Mouse (Mus musculus): ENCODE data around the gene Sh3pxd2a. TPM values are rescaled to one million over a fixed set of nuclear protein-coding genes. Genes with fewer than 3 reads are reported as not detected.

Sh3pxd2a gene
- polyA plus RNA-seq, 1 experiment from 2014 or later, result 1.8 TPM

DNA sequence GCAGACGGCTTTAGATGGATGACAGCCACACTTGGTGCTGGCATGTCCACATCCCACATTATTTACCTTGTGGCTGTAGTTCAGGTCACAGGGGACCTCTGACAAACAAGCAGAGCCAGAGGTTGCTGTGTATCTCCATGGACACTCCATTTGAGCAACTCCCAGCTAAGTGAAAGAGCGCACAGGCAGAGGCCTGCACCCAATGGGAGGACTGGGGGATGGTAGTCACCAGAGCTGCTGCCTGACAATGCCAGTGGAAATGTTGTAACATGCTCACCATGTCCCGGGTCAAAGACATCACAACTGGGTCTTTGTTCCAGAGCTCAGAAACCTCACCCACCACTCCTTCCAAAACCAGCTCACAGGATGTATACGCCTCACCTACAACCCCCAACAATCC, 153.0 kb downstream of the Sh3pxd2a start:
- DNase-seq (ENCODE audit: extremely low spot score, low spot score), result no peak
- peaks cover 50% of the 10 kb centered on the region for H3K36me3 ChIP-seq (replicated peaks)
- H3K9me3 ChIP-seq, result no peaks in the 10 kb centered on the region
- peaks cover 7% of the 10 kb centered on the region; the same call in 1 of the 2 replicates for H3K27me3 ChIP-seq (ENCODE audit: poor library complexity, severe bottlenecking)
- H3K4me3 ChIP-seq, result no peak overlapping the region
- no peak overlapping the region for H3K27ac ChIP-seq
- H3K4me1 ChIP-seq, result peaks cover 57% of the 10 kb centered on the region
- WGBS, result 87% methylated on average over 4 of the region's 4 CpGs

DNA sequence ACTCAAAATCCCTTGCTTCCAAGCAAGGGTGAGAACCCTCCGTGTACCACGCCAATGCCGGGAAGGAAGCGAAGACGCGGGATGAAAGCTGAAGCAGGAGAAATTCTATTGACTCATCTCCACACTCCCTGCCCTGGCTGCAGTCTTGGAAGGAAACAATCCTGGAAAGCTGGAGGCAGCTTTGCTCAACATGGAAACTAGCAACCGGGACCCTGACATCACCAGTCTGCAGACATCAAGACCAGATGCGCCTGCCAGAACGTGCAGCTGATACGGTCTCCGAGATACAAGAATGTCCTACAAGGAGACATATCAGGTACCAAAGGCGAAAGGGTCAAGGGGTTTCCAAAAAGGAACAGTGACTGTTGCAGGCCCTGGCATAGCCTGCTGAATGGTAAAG, 154.4 kb downstream of the Sh3pxd2a start:
- Histone ChIP-seq H3K27me3 (ENCODE audit: poor library complexity, severe bottlenecking) (peaks cover 6% of the 10 kb centered on the region; the same call in 1 of the 2 replicates), H3K9me3 (no peaks in the 10 kb centered on the region), H3K36me3 (replicated peaks) (peaks cover 61% of the 10 kb centered on the region), H3K4me3 (no peak overlapping the region), H3K4me1 (peaks cover 44% of the 10 kb centered on the region), H3K27ac (no peak overlapping the region)
- DNase-seq (ENCODE audit: extremely low spot score, low spot score), result no peak
- WGBS, result 95% methylated on average over 12 of the region's 12 CpGs

- WGBS, result 93% methylated on average over 8 of the region's 8 CpGs
- H3K4me1 ChIP-seq, result peaks cover 39% of the 10 kb centered on the region
Measured at GRCm38 (mm10) chr19:47306917-47307315, 157.3 kb downstream of the Sh3pxd2a start.

GRCm38 (mm10) chr19:47306128-47306916, 157.9 kb downstream of the Sh3pxd2a start:
- no peaks in the 10 kb centered on the region for H3K27me3 ChIP-seq (ENCODE audit: poor library complexity, severe bottlenecking)
- DNase-seq (ENCODE audit: extremely low spot score, low spot score), result no peak
- WGBS, result 94% methylated on average over 14 of the region's 14 CpGs
- peaks cover 39% of the 10 kb centered on the region for H3K4me1 ChIP-seq
- H3K27ac ChIP-seq, result no peak overlapping the region
- H3K9me3 ChIP-seq, result no peaks in the 10 kb centered on the region
- H3K4me3 ChIP-seq, result no peak overlapping the region
- H3K36me3 ChIP-seq (replicated peaks), result peaks cover 58% of the 10 kb centered on the region

More at GRCm38 (mm10) chr19:47306917-47307315, 157.3 kb downstream of the Sh3pxd2a start:
- H3K9me3 ChIP-seq, result no peaks in the 10 kb centered on the region
- H3K4me3 ChIP-seq, result no peak overlapping the region
- H3K27ac ChIP-seq, result no peak overlapping the region
- H3K27me3 ChIP-seq (ENCODE audit: poor library complexity, severe bottlenecking), result no peaks in the 10 kb centered on the region
- H3K36me3 ChIP-seq (replicated peaks), result peaks cover 63% of the 10 kb centered on the region
- no peak for DNase-seq (ENCODE audit: extremely low spot score, low spot score)

- Histone ChIP-seq H3K9me3 (no peaks in the 10 kb centered on the region), H3K27me3 (ENCODE audit: poor library complexity, severe bottlenecking) (no peaks in the 10 kb centered on the region), H3K4me1 (peaks cover 45% of the 10 kb centered on the region), H3K27ac (no peak overlapping the region), H3K36me3 (replicated peaks) (peaks cover 49% of the 10 kb centered on the region), H3K4me3 (no peak overlapping the region)
- 89% methylated on average over 10 of the region's 10 CpGs for WGBS
- no peak for DNase-seq (ENCODE audit: extremely low spot score, low spot score)
Measured at GRCm38 (mm10) chr19:47305401-47305800, 158.8 kb downstream of the Sh3pxd2a start.

DNA sequence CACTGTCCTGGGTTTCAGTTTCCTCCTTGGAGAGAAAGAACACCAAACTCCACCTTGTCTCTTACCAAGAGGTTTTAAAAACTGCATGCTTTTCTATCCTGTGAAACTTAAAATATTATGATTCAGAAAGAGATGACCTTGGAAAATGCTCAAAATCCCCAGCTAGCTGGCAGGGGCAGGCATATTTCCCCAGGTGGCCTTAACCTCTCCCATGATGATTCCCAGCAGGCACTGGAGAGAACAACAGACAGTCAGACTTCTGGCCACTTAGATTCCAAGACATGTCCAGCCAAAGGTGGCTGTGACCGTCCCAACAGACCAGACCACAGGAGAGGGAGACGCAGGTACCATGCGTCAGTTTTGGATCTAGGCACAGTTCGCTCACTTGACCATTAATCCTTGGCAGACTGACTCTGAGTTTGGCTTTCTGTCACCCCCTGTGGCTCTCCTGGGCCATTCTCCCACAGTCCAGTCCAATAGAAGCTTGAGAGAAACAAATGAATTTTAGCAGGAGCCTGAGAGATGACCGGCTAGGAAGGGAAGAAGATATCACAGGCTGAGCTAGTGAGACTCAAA, 159.9 kb downstream of the Sh3pxd2a start:
- no peaks in the 10 kb centered on the region for H3K9me3 ChIP-seq
- DNase-seq (ENCODE audit: extremely low spot score, low spot score), result no peak
- peaks cover 47% of the 10 kb centered on the region for H3K36me3 ChIP-seq (replicated peaks)
- H3K4me3 ChIP-seq, result no peak overlapping the region
- WGBS, result 93% methylated on average over 5 of the region's 5 CpGs
- peaks cover 2% of the 10 kb centered on the region; the same call in 1 of the 2 replicates for H3K27me3 ChIP-seq (ENCODE audit: poor library complexity, severe bottlenecking)
- peaks cover 51% of the 10 kb centered on the region for H3K4me1 ChIP-seq
- no peak overlapping the region for H3K27ac ChIP-seq

DNA sequence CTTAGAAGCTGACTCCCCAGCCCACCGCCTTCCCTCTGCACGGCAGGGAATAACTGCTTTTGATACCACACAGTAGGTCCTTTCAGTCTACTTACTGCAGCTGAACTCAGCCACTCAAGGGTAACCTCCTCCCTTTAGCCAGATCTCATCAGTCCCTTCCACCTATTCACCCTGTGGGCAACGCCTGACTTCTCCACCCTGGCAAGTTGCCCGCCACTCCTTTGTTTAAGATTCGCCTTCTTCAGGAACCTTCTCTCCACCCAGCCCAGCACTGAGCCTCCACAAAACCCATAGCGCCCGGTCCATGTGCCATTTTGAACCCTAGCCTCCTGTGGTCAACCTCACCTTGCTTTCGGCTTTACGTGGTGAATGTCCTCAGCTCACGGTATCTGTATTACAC, 161.1 kb downstream of the Sh3pxd2a start:
- H3K36me3 ChIP-seq (replicated peaks), result peaks cover 52% of the 10 kb centered on the region
- DNase-seq (ENCODE audit: extremely low spot score, low spot score), result no peak
- peaks cover 62% of the 10 kb centered on the region for H3K4me1 ChIP-seq
- peak overlapping the region; percentile 87 for H3K27ac ChIP-seq
- peaks cover 6% of the 10 kb centered on the region; the same call in 1 of the 2 replicates for H3K27me3 ChIP-seq (ENCODE audit: poor library complexity, severe bottlenecking)
- H3K4me3 ChIP-seq, result no peak overlapping the region
- no peaks in the 10 kb centered on the region for H3K9me3 ChIP-seq
- 88% methylated on average over 10 of the region's 10 CpGs for WGBS

DNA sequence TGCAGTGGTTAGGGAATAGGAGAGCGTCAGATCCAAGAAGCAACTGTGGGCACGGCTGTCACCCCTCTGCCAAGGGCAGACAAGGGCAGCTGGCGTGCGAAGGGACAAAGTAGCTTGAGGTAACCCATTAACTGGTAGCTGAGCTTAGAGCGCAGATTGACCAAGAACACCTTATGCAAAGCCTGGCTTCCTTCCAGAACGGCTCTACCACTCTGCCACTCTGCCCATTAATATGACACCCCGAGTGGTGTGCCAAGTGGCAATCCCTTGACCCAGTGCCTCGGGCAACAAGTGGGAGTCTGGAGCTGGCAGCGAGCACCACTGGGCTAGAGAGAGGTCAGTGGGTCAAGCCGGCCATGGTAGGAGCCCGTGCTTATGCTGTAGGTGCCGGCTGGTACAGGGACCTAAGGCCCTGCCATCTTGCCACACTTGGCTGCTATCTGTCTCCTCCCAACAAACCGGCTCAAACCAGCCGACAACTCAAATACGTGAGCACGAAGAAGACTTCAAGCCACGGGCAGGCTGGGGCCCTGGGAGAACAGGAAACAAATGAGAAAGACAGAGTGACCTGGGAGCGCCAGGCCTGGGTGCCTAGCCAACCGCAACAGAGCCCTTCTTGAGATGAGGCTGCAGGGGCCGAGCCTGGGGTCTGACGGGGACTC, 161.9 kb downstream of the Sh3pxd2a start:
- DNase-seq (ENCODE audit: extremely low spot score, low spot score), result no peak

GRCm38 (mm10) chr19:47301303-47302190, 162.7 kb downstream of the Sh3pxd2a start:
- peak overlapping the region; percentile 23 for H3K4me3 ChIP-seq
- WGBS, result 8% methylated on average over 19 of the region's 19 CpGs

More for the DNA sequence above, 161.9 kb downstream of the Sh3pxd2a start:
- peaks cover 6% of the 10 kb centered on the region; the same call in 1 of the 2 replicates for H3K27me3 ChIP-seq (ENCODE audit: poor library complexity, severe bottlenecking)
- H3K9me3 ChIP-seq, result no peaks in the 10 kb centered on the region
- H3K27ac ChIP-seq, result peak overlapping the region; percentile 87
- H3K36me3 ChIP-seq (replicated peaks), result peaks cover 50% of the 10 kb centered on the region
- 67% methylated on average over 21 of the region's 21 CpGs for WGBS
- peak overlapping the region; percentile 23 for H3K4me3 ChIP-seq
- H3K4me1 ChIP-seq, result peaks cover 66% of the 10 kb centered on the region

DNA sequence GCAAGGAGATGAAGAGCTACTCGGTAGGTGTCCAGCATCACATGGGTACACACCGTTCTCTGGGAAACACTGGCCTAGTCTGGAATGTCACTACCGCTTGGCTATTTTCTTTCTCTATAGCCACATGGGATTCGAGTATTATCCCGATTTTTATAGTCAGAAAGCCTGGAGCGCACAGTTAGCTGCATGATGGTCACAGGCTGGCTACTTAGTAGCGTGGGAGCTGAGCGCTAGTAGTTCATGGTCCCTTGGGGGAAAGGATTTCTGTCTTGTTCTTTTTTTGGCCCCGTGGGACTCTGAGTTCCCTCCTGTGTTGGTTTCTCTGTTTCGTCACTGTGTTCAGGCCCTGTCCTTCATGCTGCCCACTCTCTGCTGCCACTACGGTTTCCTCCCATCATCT, 166.1 kb downstream of the Sh3pxd2a start:
- peaks cover 24% of the 10 kb centered on the region for H3K27me3 ChIP-seq (ENCODE audit: poor library complexity, severe bottlenecking)
- H3K36me3 ChIP-seq (replicated peaks), result peaks cover 21% of the 10 kb centered on the region
- H3K4me3 ChIP-seq, result no peak overlapping the region
- no peak for DNase-seq (ENCODE audit: extremely low spot score, low spot score)
- H3K9me3 ChIP-seq, result no peaks in the 10 kb centered on the region
- peaks cover 55% of the 10 kb centered on the region for H3K4me1 ChIP-seq
- 77% methylated on average over 11 of the region's 11 CpGs for WGBS
- H3K27ac ChIP-seq, result peak overlapping the region; percentile 44

More at GRCm38 (mm10) chr19:47301303-47302190, 162.7 kb downstream of the Sh3pxd2a start:
- Histone ChIP-seq H3K27ac (peak overlapping the region; percentile 87), H3K9me3 (no peaks in the 10 kb centered on the region), H3K27me3 (ENCODE audit: poor library complexity, severe bottlenecking) (peaks cover 6% of the 10 kb centered on the region; the same call in 1 of the 2 replicates), H3K4me1 (peaks cover 61% of the 10 kb centered on the region), H3K36me3 (replicated peaks) (peaks cover 42% of the 10 kb centered on the region)
- DNase-seq (ENCODE audit: extremely low spot score, low spot score), result peak; percentile 72

- 42% methylated on average over 7 of the region's 7 CpGs for WGBS
- DNase-seq (ENCODE audit: extremely low spot score, low spot score), result no peak
- H3K9me3 ChIP-seq, result no peaks in the 10 kb centered on the region
- H3K4me1 ChIP-seq, result peaks cover 45% of the 10 kb centered on the region
- peaks cover 56% of the 10 kb centered on the region for H3K27me3 ChIP-seq (ENCODE audit: poor library complexity, severe bottlenecking)
- H3K36me3 ChIP-seq (replicated peaks), result 0 out of 2 replicates have a peak, but pooled peaks cover 5% of the 10 kb centered on the region
- no peak overlapping the region for H3K4me3 ChIP-seq
- H3K27ac ChIP-seq, result peak overlapping the region; percentile 77
Measured at GRCm38 (mm10) chr19:47292451-47292951, 171.7 kb downstream of the Sh3pxd2a start.

All from forebrain, embryonic 10.5 days (tissue).